Mouse (Mus musculus): Measurements from ENCODE around the gene Trim24.

GRCm38 (mm10) chr6:37863961-37864730 lies 6.5 kb upstream of the Trim24 start:
- TF ChIP-seq EP300 (IDR thresholded peaks at IDR 0.05; ENCODE audit: insufficient read depth, low read depth, low read length) (no peak), POLR2A (IDR thresholded peaks at IDR 0.05; ENCODE audit: insufficient read depth, low read depth, low read length) (no peak), CTCF (IDR thresholded peaks at IDR 0.05) (no peak)

Measured in heart, adult 2 months (tissue).